Mouse (Mus musculus): ENCODE data around the gene Qrich2.
"Not testable (repeated sequence)": the region's sequence is repeated elsewhere in the genome, so short reads cannot be mapped to it uniquely, and the experiment has no call there.

Qrich2 gene

DNA sequence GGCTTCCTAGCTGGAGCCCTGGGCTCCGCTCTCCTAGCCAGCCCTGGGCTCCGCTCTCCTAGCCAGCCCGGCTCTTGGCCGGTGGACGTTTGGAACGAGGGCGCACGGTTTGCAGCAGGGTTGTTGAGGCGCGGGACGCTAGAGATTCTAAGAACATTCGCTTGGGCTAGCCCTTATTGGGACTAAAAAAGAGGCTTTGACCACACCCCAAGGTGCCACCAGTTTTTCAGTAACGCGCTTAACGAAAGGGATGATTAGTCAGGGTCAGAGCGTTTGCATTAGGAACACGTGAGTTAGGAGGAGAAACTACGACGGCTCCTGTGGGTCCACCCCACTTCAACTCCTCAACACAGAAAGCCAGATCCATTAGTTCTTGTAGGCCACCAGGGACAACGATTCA lies at the start of gene Qrich2:
Gene Qrich2 (minus strand): TSS at position 101 of the 400 bp plus-strand sequence.
- in situ Hi-C loops (cut with MseI, MboI): no loop called here

- in situ Hi-C loops (cut with MseI, MboI): no loop called here
Observed at GRCm38 (mm10) chr11:116515330-116516020, 49.4 kb upstream of the Qrich2 start.

DNA sequence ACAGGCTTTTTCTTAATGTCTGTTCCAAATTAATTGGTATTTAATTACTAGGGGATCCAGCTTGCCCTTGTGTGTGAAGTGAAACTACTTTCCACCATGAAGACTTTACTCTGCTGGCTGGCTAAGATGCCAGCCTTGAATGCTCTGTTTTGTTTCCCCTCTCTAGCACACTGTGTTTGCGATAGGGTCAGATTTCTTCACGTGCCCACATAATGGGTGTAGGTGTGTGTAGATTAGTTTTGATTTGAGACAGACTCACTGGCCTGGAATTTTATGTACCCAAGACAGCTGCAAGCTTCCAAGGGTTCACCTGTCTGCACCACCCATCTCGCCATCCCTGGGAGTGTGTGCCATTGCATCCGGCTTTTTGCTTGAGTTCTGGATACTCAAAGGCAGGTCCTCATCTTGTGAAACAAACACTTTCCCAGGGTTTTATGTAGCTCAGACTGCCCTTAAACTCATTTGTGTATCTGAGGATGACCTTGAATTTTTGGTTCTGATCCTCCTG lies 47.5 kb upstream of the Qrich2 start:
- in situ Hi-C loops (cut with MseI, MboI): no loop called here

DNA sequence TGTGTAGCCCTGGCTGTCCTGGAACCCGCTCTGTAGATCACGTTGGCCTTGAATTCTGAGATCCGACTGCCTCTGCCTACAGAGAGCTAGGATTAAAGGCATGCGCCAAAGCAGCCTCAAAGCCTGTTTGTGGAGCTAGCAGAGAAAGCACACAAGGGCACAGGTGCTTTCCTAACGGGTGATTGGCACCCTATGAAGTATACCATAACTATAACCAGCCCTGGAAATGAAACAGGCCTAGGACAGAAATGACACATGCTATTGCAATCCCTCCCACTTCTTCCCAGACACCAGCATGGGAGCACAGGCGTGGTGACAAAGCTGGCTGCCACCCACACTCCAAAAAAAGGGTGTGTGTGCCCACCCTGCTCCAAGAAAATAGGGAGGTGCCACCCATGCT lies 46.9 kb upstream of the Qrich2 start:
- in situ Hi-C loops (cut with MseI, MboI): no loop called here

- in situ Hi-C loops (cut with MseI, MboI): no loop called here
Observed at GRCm38 (mm10) chr11:116512154-116512553, 46.1 kb upstream of the Qrich2 start.

DNA sequence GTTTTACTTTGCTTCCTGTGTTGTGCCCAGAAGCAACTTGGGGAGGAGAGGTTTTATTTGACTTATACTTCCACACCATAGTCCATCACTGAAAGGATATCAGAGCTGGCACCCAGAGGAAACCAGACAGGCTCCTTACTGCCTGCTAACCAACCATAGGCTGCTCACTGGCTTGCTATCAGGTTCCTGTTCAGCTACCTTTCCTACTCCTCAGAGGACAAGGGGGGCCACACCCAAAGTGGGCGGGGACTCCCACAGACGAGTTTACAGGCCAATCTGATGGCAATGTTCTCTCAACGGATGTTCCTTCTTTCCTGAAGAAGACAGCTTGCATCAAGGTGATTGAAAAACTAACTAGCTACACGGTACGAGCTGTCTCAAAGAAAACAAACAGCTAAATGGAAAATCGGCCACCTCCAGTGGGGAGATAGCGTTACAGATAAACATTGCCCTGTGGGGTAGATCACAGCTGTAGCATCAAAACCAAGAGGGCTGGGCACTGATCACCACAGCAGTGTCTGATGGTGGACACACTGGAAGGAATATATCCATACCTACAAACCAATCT lies 45.3 kb upstream of the Qrich2 start:
- in situ Hi-C loops (cut with MseI, MboI): no loop called here

- in situ Hi-C loops (cut with MseI, MboI): no loop called here
Observed at GRCm38 (mm10) chr11:116508689-116509088, 42.6 kb upstream of the Qrich2 start.

- in situ Hi-C loops (cut with MseI, MboI): no loop called here
Observed at GRCm38 (mm10) chr11:116506151-116506875, 40.3 kb upstream of the Qrich2 start.

DNA sequence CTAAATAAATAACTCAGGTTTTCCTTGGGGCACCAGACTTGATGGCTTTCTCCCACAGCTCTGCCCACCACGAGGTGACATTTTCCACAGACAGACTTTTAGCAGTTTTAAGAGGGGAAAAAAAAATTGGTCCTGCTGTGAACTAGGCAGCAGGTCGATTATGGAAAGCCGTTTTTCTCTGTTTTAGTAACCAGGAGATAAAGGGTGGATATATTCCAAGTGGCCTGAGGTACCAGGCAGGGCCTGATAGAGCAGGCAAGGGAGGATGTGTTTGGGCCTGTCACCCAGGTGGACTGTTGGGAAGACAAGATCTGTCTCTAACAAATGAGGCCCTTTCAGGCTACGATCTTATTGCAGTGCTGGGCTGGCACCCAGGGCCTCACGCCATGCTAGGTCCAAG lies 39.5 kb upstream of the Qrich2 start:
- in situ Hi-C loops (cut with MseI, MboI): no loop called here

DNA sequence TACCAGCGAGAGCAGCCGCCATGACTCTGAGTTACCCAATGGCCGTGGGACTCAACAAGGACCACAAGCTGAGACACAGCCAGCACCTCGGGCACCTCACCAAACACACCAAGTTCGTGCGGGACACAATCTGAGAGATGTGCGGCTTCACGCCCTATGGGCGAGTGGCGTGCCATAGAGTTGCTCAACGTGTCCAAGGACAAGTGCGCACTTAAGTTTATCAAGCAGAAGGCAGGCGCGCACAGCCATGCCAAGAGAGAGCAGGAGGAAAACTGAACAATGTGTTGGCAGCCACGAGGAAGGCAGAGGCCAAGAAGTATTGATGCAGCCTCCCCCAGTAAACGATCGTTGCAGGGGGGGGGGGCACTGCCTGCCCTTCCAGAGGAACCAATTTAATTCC lies 38.5 kb upstream of the Qrich2 start:
- in situ Hi-C loops (cut with MseI, MboI): no loop called here

GRCm38 (mm10) chr11:116501005-116501746 lies 35.1 kb upstream of the Qrich2 start:
- in situ Hi-C loops (cut with MseI, MboI): no loop called here

- in situ Hi-C loops (cut with MseI, MboI): loop anchor here in 1 of 2 experiments (5.0 kb wide), 1 partner anchor 33 kb away; the partner anchor contains the start of gene Sphk1
Observed at GRCm38 (mm10) chr11:116499018-116499417, 33.0 kb upstream of the Qrich2 start.

DNA sequence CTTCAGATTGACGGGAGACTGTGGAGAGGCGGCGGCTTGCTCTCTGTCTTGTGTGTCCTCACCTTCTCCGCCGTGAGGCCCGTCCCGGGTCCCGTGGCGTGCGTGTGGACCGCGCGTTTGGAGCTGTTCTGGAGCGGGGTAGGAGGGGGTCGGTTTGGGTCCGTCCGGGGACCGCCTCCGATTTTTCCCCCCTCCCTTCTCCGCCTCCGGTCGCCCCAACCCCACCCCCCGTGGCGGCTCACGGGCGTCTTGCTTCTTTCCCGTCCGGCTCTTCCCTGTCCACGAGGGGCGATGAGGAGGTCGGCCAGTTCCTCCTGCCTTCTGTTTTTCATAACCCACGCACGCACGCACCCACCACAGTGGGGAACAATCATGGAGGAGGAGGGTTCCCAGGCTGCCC lies 32.6 kb upstream of the Qrich2 start:
- in situ Hi-C loops (cut with MseI, MboI): loop anchor here in 1 of 2 experiments (5.0 kb wide), 1 partner anchor 34 kb away; the partner anchor contains the start of gene Sphk1

DNA sequence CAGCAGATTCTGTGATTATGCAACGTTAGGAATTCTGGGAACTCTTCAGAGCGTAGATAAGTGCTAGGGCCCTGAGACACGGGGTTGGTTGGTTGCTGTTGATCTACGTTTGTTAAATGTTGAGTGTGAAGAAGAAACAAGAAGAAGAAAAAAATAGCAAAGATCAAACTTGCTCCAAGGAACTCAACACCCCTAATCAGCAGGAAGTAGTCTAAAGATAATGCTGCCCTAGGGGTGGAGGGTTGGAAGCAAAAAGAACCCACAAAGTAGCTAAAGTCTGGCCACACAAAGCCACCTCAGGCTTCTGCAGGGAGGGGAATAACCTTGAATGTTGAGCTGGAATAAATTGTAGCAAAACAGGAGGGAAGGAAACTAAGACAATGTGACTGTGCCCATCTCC lies 31.3 kb upstream of the Qrich2 start:
- in situ Hi-C loops (cut with MseI, MboI): loop anchor here in 1 of 2 experiments (5.0 kb wide), 1 partner anchor 35 kb away; the partner anchor contains the start of gene Sphk1

GRCm38 (mm10) chr11:116494474-116495174 lies 28.6 kb upstream of the Qrich2 start:
- in situ Hi-C loops (cut with MseI, MboI): loop anchor here in 1 of 2 experiments (5.0 kb wide), 1 partner anchor 38 kb away; the partner anchor contains the start of gene Sphk1

DNA sequence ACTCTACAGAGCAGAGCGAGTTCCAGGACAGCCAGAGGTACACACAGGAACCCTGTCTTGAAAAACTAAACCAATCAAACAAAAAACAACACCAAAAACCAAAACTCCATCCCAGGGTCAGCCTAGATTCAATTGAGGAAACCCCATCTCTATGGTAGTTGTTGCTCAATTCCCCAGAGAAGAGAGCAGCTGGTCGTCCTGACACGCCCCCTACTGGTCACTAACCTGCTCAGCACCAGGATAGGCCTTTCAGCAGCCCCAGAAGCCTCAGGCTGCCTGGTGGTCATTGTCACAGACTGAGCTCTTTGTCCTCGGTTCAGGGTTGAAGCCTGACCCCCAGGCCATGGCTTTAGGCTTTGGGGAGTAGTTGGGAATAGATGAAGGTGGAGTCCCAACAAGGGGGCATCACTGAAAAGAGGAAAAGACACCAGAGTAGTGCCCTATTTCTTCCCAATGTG lies 27.8 kb upstream of the Qrich2 start, which contains the start of gene Prpsap1:
Gene Prpsap1 (minus strand): TSS at position 408 of the 458 bp plus-strand sequence.
- in situ Hi-C loops (cut with MseI, MboI): no loop called here

GRCm38 (mm10) chr11:116493191-116493590 lies 27.1 kb upstream of the Qrich2 start:
- in situ Hi-C loops (cut with MseI, MboI): no loop called here

DNA sequence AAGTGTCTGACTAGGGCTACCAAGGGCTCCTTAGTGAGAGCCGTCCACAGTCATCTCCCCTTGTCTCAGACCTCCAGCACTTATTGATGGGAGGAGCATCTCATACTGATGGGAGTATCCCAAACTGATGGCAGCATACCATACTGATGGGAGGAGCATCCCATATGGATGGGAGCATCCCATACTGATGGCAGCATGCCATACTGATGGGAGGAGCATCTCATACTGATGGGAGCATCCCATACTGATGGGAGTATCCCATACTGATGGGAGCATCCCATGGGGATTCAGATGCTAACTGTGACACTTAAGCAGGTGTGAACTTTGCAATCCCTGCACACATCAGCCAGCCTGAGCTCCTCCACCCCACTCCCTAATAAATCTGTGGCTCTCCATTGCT lies 26.5 kb upstream of the Qrich2 start:
- in situ Hi-C loops (cut with MseI, MboI): not testable (repeated sequence)

DNA sequence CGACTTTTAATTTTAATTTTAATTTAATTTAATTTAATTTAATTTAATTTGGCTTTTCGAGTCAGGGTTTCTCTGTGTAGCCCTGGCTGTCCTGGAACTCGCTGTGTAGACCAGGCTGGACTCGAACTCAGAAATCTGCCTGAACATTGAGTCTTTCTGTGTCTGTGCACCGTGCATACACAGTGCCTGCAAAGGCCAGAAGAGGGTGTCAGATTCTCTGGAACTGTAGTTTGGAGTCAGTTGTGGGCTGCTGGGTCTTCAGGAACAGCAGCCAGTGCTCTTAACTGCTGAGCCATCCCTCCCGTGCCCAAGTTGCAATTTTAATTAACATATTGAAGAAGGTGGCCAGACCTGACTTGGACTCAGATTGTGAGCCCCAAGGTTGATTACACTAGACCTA lies 25.3 kb upstream of the Qrich2 start:
- in situ Hi-C loops (cut with MseI, MboI): no loop called here

DNA sequence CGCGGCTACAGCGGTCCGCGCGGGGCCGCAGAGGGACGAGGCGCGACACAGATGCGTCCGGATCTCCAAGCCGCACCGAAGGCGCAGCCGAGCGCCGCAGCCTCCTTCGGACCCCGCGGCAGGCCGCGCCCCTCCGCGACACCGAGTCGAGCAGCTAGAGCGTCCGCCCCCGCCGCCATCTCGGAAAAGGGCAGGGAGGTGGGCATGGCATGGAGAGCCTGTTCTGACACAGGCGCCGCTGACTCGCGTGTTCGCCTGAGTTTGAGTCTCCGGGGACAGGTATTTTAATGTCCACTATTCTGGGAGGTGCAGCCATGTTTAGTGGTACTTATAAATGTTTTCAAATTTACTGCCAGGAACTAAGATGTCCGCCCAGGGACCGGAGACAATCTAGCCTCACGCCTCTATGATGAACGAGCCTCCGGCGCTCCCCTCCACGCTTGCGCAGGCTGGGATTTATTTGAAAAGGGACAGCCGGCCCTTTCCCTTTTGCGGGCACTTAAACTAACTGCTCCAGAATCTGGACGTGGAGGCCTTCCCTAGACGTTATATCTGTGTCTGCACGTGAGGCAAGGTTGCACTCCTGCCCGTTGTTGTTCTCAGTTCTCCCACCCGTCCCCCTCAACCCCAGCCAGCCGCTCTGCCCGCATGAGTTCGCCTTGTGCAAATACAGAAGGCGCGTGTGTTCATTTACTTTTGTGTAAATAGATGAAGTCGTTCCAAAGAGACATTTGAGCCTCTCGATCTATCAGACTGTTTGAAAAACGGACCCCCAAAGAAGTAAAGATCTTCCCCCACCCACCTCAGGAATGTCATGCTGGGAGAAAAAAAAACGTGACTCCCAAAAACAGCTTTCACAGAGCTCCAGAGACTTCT lies 24.4 kb upstream of the Qrich2 start:
- in situ Hi-C loops (cut with MseI, MboI): no loop called here
